Comparison of ENCODE assay signal across 13 mouse cellular contexts in the genomic region with DNA sequence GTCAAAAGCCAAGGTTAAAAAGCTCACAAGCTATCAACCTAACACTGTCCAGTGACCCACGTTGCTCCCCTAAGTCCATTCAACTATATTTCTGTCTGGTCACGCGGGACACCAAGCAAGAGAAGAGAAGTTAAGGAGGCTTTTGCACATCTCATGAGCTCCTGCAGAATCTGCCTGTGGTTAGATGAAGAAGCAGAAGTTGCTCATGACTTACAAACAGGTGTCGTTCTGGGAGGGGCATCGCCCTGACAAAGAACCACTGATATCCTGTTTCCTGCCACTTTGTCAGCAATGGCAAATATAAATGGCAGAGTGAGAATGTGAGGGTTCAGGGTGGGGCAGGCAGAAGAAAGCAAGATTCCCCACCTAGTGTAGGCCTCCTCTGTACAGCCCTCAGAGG. TPM values are rescaled to one million over a fixed set of nuclear protein-coding genes. Genes with fewer than 3 reads are reported as not detected.
DNase-seq lines count a peak whose midpoint lies in the region; ATAC-seq and TF ChIP-seq lines count a peak whose summit lies in the region.
"Had no signal": no experiment of that assay in that cellular context is flagged by ENCODE, and none has a peak within 500 bp of the region (broad histone marks: within the 10 kb centered on the region; RNA-seq: fewer than 3 reads in every experiment).

No protein-coding gene starts in this region.

- no peak for TF ChIP-seq EP300 in liver, postnatal 0 days (IDR thresholded peaks at IDR 0.05; ENCODE audit: low read depth)

- no peaks in the 10 kb centered on the region for H3K36me3 ChIP-seq in liver, postnatal 0 days (replicated peaks; ENCODE audit: insufficient read depth, low read length)
- no peaks in the 10 kb centered on the region for H3K36me3 ChIP-seq in forebrain, embryonic 10.5 days (replicated peaks)
- no peaks in the 10 kb centered on the region for H3K36me3 ChIP-seq in midbrain, embryonic 10.5 days
- H3K36me3 ChIP-seq: heart, embryonic 12.5 days; stomach, embryonic 15.5 days had no signal

- DNase-seq in 416B (ENCODE audit: low read depth) = peak; percentile 86
- DNase-seq in CD8-positive naive resting alpha-beta T cell, adult 2 months (ENCODE audit: low read depth in 2 of 2, low spot score in 2 of 2) = peak; percentile 65 to 72
- peak; percentile 24 for DNase-seq in liver, postnatal 0 days
- peak; percentile 85 to 88 for DNase-seq in spleen, postnatal 36 days (ENCODE audit: low spot score in 2 of 2)
- DNase-seq in forebrain, embryonic 10.5 days (ENCODE audit: extremely low spot score, low spot score) = no peak
- no peak for DNase-seq in layer of hippocampus, adult 18-20 months (ENCODE audit: low spot score in 2 of 2)
- no peak for DNase-seq in midbrain, embryonic 10.5 days (ENCODE audit: low spot score)
- DNase-seq: adrenal gland, adult 2 months; embryo, embryonic 11 days; kidney, adult 11 months; layer of hippocampus, adult 9-11 months had no signal

- peak; percentile 33; the same call in 1 of the 2 replicates for ATAC-seq in liver, postnatal 0 days

- H3K27me3 ChIP-seq in liver, postnatal 0 days (ENCODE audit: insufficient read depth, low read length) = no peaks in the 10 kb centered on the region
- no peaks in the 10 kb centered on the region for H3K27me3 ChIP-seq in forebrain, embryonic 10.5 days (ENCODE audit: poor library complexity, severe bottlenecking)
- no peaks in the 10 kb centered on the region for H3K27me3 ChIP-seq in midbrain, embryonic 10.5 days (ENCODE audit: low read depth, poor library complexity, severe bottlenecking)
- H3K27me3 ChIP-seq: heart, embryonic 12.5 days; stomach, embryonic 15.5 days had no signal

- no peak overlapping the region for H3K4me2 ChIP-seq in liver, postnatal 0 days (ENCODE audit: low read depth, low read length)
- H3K4me2 ChIP-seq: heart, embryonic 12.5 days; stomach, embryonic 15.5 days had no signal

- H3K9me3 ChIP-seq in liver, postnatal 0 days (ENCODE audit: low read length) = no peaks in the 10 kb centered on the region
- no peaks in the 10 kb centered on the region for H3K9me3 ChIP-seq in forebrain, embryonic 10.5 days
- no peaks in the 10 kb centered on the region for H3K9me3 ChIP-seq in midbrain, embryonic 10.5 days (replicated peaks)
- H3K9me3 ChIP-seq: heart, embryonic 12.5 days; stomach, embryonic 15.5 days had no signal

- peak overlapping the region; percentile 37 for H3K27ac ChIP-seq in liver, postnatal 0 days (ENCODE audit: low read depth)
- H3K27ac ChIP-seq in forebrain, embryonic 10.5 days = no peak overlapping the region
- no peak overlapping the region for H3K27ac ChIP-seq in midbrain, embryonic 10.5 days (replicated peaks)
- H3K27ac ChIP-seq: stomach, embryonic 15.5 days had no signal

- 34% methylated on average over 5 of the region's 5 CpGs for WGBS in liver, postnatal 0 days (ENCODE audit: insufficient replicate concordance)
- 93% methylated on average over 5 of the region's 5 CpGs for WGBS in forebrain, embryonic 10.5 days
- WGBS in midbrain, embryonic 10.5 days = 89% methylated on average over 5 of the region's 5 CpGs

- no peak overlapping the region for H3K4me3 ChIP-seq in liver, postnatal 0 days (ENCODE audit: low read depth, low read length)
- H3K4me3 ChIP-seq in forebrain, embryonic 10.5 days = no peak overlapping the region
- no peak overlapping the region for H3K4me3 ChIP-seq in midbrain, embryonic 10.5 days
- H3K4me3 ChIP-seq: heart, embryonic 12.5 days; stomach, embryonic 15.5 days had no signal

- no peak overlapping the region for H3K9ac ChIP-seq in liver, postnatal 0 days (replicated peaks)
- H3K9ac ChIP-seq: heart, embryonic 12.5 days; stomach, embryonic 15.5 days had no signal

- TF ChIP-seq CTCF in liver, postnatal 0 days (IDR thresholded peaks at IDR 0.05; ENCODE audit: low read depth) = no peak

- peaks cover 8% of the 10 kb centered on the region; the same call in 1 of the 2 replicates for H3K4me1 ChIP-seq in liver, postnatal 0 days (ENCODE audit: insufficient read depth)
- no peaks in the 10 kb centered on the region; the same call in 1 of the 2 replicates for H3K4me1 ChIP-seq in forebrain, embryonic 10.5 days
- H3K4me1 ChIP-seq in midbrain, embryonic 10.5 days = no peaks in the 10 kb centered on the region
- H3K4me1 ChIP-seq: heart, embryonic 12.5 days; stomach, embryonic 15.5 days had no signal

RNA-seq across cellular contexts. Expression of a gene that starts 57.3 kb away (rescaled TPM):
- polyA plus RNA-seq in liver, postnatal 0 days (2015; fragmentation: Nextera tagmentation; extraction: Ambion mirVana) = 11.6 TPM in 2 replicates
- 19.9 and 20.1 TPM in 2 replicates for polyA plus RNA-seq in forebrain, embryonic 10.5 days (2016; fragmentation: Nextera tagmentation; extraction: Ambion mirVana)
- 10 to 100 TPM; 46.8 to 47.8 TPM for total RNA-seq in layer of hippocampus, adult 18-20 months (2021)
- 20.7 and 24.1 TPM in 2 replicates for polyA plus RNA-seq in midbrain, embryonic 10.5 days (2016; fragmentation: Nextera tagmentation; extraction: Ambion mirVana)

Comparison
In these comparisons a context has a peak if more than half of its experiments do, and no peak if none do; other contexts are left out.
1. DNase-seq: peak in 416B (single experiment), CD8-positive naive resting alpha-beta T cell, adult 2 months (2 of 2), liver, postnatal 0 days (single experiment) and spleen, postnatal 36 days (2 of 2); none in forebrain, embryonic 10.5 days (single experiment), layer of hippocampus, adult 18-20 months (0 of 2) and midbrain, embryonic 10.5 days (single experiment).